Mouse (Mus musculus) cerebellum, adult 8-10 months (tissue): Measurements from ENCODE around the gene Tnip2.

Source experiments
- DNase-seq: peaks from one replicate; pipeline ENCODE4 v3.0.0; 2022

Gene Tnip2

GRCm38 (mm10) chr5:34513466-34514217 is at the start of gene Tnip2:
Gene Tnip2 (minus strand): TSS chr5:34513991.
- peak; percentile 62 for DNase-seq

DNA sequence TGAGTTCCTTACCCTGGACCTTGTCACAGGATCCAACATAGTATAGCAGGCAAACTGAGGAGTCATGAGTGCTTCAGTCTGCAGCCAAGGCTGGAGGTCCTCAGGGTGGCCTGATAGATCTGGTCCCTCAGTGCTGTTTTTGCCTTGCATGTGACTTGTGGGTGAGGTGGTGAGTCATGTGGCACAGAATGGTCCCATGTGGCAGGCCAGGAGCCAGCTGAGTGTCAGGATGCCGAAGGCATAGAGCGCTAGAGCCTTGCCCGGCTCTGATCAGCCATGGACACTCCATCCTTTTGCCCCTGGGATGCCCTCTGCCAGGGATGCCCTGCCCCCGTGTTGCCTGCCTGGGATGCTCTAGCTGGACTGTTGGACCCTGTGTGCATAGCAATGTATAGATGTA is 38.0 kb upstream of the Tnip2 start:
- DNase-seq, result no peak

- peak; percentile 5 for DNase-seq
Measured at GRCm38 (mm10) chr5:34550251-34550650, 36.5 kb upstream of the Tnip2 start.

DNA sequence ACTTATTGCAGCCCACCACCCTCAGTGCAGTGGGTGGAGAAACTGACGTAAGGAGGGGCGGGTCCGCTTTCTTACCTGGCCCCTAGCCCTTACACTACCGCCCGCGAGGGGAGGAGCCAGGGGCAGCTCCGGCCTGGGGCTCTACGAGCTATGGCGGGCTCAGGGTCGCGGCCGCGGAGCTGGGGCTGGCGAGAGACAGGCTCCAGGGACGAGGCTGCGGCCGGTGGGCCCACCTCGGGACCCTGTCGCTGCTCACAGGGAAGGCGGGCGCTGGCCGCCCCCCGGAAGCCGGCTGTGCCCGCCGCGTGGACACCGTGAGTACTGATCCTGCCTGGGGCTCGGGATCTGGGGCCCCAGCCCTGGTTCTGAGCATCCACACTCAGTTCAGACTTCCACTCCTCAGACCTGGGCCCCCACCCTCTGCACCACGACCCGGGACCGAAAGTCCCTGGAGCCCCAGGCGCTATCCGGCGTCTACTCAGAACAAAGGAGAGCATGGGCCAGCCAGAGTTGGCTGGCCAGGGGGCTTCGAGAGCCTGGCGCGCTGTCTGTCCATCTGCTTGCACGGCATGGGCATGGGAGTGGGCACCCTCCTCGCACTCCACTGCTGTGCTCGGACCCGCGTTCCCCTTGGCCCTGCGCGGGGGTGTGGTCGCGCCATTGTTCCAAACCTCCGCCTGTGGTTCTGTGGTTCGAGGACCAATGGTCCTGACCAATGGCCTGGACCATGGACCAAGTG is 35.9 kb upstream of the Tnip2 start:
- peak; percentile 16 for DNase-seq

GRCm38 (mm10) chr5:34549135-34549482 is 35.3 kb upstream of the Tnip2 start:
- DNase-seq, result peak; percentile 7

DNA sequence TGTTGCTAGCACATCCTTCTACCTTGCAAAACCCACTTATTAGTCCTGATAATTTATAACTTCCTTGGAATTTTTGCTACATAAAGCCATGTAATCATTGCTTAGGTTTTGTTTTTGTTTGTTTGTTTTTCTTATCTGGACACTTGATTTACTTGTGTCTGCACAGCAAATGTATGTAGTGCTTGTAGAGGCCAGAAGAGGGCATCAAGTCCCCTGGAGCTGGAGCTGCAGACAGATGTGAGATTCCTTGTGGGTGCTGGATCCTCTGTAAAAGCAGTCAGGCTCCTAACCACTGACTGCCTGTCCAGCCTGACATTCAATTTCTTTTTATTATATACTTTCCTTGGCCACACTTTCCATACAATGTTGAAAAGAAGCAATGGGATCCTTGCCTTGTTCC is 33.6 kb upstream of the Tnip2 start:
- DNase-seq, result peak; percentile 11

- DNase-seq, result no peak
Measured at GRCm38 (mm10) chr5:34543114-34543513, 29.3 kb upstream of the Tnip2 start.

DNA sequence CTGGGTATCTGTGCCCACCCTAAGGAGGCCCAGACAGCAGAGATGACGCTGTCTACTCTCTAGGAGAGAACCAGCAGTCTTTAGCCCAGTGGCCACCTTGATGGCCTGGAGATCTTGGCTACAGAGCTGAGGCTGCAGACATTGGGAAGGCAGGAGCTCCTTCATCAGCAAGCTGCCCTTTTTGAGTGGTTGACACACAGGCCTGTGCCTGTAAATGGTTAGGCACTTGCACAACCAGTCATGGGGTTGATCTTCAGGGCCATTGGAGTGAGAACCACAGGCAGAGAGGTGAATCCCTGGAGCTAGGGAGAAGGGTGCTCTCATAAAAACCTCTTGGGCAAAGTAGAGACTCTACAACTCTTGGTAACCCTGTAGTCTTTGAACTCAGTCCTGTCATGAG is 28.4 kb upstream of the Tnip2 start:
- no peak for DNase-seq

GRCm38 (mm10) chr5:34539121-34539520 is 25.3 kb upstream of the Tnip2 start:
- DNase-seq, result no peak

- no peak for DNase-seq
Measured at GRCm38 (mm10) chr5:34538527-34538926, 24.7 kb upstream of the Tnip2 start.

DNA sequence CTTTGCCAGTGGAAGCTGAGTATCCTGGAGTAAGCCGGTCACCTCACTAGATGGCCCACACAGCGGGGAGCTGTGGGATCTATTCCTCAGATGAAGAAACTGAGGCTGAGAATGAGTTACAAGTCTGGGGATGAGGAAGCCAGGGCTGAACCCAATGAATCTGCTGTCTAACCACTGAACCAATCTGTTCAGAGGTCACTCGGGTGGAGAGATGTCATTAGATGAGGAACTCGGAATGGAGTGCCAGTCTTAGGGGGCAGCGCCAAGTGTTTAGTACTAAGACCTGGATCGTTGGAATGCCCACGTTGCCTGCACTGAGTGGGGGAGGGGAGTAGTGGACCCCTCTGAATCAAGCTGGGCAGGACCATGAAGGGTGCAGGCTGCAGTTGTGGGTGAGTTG is 24.3 kb upstream of the Tnip2 start:
- no peak for DNase-seq

DNA sequence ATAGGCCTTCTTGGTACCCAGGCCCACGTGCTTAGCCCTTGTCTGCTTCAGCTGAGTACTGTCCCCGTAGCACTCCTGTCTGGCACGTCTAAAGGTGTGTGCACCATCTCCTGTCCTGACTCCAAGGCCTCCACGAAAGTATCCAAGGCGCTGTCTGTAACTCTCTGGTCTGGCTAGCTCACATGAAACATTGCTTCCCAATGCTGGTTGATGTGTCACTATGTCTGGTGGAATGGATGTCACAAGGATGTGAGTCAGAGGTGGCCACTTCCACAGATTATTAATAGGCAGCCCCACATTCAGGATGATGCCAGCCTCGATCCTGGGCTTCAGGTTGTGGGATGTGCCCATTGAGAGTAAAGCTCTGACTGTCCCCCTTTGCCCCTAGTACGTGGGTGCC is 22.0 kb upstream of the Tnip2 start:
- no peak for DNase-seq

DNA sequence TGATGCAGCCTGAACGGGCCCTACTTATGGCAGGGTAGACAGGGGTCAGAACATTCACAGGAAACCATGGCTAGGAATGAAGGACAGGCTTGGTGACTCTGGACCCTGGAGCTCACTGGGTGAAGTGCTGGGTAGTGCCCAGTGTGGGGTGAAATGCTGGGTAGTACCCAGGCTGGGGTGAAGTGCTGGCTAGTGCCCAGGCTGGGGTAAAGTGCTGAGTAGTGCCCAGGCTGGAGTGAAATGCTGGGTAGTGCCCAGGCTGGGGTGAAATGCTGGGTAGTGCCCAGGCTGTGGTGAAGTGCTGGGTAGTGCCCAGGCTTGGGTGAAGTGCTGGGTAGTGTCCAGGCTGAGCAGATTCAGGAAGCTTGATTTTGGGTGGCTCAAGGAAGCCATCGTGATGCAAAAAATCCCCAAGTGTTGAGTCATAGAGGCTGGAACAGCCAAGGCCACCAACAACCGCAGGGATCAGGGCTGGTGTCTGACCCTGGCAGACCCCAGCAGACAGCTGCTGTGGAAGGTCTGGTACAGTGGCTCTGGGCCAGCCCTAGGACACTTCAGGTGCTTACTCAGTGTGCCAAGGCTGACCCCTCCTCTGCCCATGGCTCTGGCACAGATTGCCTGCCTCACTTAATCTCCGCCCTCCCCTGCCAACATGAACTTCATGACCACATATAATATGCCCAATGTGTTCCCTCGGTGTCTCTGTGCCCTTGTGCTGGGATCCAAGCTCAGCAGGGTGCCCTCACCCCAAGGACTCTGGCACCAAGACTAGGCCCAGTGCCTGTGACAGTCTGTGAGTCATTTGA is 21.2 kb upstream of the Tnip2 start:
- no peak for DNase-seq

GRCm38 (mm10) chr5:34533820-34534219 is 20.0 kb upstream of the Tnip2 start:
- no peak for DNase-seq

DNA sequence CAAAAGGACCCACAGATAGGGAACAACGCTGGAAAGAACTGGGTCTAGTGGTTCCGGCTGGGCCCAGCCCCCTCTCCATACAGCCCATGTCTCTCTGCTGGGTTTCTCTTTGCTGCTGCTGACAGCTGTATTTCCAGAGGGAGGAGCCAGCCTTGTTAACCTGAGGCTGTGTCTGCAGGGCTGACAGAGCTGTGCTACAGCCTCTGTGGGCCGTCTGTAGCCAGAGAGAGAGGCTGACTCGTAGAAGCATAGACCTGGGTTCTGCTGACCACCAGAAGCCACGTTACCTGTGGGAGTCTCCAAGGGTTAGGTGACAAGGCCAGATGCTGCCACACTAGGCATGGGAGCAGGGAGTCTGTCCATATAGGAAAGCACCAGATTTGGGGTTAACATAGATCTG is 19.3 kb upstream of the Tnip2 start:
- no peak for DNase-seq

DNA sequence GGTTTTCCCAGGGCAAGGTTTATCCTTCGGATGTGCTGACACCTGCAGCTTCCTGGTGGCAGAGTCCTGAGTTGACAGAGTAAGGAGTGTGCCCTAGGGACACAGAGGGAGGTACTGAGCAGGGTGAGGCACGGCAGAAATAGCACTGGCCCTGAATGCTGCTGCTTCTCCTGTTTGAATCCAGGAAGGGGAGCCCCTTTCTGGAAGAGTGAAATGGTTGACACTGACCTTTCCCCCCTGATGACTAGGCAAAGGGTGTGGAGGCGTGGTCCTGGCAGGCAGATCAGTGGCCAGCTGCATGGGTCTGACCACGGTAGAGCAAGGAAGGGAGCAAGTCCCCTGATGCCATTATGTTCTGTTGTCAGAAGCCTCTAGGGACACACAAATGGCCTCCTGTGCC is 16.9 kb upstream of the Tnip2 start:
- no peak for DNase-seq

DNA sequence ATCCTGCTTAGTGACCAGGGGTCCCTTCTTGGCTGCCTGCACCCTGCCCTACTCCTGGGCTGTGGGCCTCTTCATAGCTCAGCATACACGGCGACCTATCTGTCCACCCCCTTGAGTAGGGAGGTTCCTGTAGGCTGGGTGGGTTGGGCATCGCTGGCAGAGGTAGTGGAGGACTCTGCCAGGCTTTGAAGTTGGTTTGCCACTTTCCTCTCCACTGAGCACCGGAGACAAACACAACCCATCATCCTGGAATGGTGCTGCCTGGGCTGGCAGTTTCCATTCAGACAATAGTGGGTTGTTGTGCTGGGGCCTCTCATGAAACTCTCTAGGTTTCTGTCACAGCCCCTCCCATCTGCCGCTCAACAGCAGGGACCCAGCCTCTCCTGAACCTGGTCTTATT is 16.3 kb upstream of the Tnip2 start:
- DNase-seq, result no peak

DNA sequence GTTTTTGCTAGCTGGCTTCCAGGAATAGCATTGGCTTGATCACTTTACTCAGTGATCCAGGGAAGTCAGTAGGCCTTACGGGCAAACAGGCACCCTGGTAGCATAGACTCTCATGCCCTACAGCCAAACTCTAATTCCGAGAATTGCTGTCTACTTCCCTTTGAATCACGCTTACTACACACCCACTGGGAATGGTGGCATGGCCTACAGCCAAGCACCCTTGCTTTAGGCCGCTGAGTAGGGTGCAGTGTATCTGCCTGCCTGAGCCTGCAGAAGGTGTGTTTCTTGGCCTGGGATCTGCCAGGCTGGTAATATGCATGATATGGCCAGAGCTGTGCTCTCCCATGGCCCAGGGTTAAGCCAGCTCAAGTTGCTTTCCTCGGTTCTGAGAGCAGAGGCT is 14.9 kb upstream of the Tnip2 start:
- DNase-seq, result no peak

GRCm38 (mm10) chr5:34527352-34527751 is 13.6 kb upstream of the Tnip2 start:
- DNase-seq, result no peak

DNA sequence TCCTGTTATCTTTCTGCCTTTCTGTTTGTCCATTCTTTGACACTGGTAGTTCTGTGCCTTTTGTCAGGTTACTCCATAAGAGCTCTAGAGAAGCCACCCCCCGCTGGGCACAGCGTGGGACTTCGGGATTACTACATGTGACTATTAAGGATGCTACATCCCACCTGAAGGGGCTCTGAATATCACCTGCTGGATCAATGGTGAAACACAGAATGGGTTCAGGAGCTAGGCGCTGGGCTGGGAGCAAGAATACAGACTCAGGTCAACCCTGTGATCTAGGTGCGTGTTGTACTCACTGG is 12.6 kb upstream of the Tnip2 start:
- DNase-seq, result no peak

DNA sequence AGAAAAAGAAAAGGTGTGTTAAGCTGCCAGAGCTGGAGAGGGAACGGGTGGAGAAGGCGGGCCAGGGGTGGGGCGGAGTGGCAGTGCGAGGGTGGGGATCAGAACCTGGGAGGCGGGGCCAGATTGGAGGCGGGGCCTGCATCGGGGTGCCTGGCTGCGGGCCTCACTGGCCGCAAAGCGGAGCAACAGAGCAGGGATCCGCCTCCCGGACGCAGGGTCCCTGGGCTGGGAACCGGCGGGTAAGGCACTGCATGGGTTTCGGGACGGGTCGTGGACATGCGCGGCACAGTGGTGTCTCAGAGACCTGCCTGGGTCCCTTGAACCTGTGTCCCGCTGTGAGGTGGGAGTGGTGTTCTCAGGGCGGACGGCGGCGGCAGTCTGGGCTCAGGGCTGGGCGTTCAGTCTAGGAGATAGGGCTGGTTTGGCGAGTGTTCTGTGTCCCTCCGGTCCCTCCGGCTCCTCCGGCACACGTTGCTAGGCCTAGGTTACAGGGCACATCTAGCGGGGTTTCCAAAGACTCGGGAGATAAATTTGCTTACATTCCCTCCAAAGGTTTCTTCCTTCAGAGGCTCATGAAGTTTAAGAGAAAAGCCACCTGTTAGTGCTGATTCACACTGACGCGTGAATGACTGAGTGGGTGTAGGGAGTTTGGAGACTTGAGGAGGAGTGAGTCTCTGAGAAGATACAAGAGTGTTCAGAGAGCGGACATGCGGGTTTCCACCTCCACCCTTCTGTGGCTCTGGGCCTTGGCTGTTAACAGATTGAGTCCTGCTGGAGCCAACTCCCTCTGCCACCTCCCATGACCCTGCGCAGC is 12.1 kb upstream of the Tnip2 start, which contains the start of gene Sh3bp2:
Gene Sh3bp2, plus strand, starts transcription at position 176 of the 814 bp plus-strand sequence.
- peak; percentile 82 for DNase-seq

DNA sequence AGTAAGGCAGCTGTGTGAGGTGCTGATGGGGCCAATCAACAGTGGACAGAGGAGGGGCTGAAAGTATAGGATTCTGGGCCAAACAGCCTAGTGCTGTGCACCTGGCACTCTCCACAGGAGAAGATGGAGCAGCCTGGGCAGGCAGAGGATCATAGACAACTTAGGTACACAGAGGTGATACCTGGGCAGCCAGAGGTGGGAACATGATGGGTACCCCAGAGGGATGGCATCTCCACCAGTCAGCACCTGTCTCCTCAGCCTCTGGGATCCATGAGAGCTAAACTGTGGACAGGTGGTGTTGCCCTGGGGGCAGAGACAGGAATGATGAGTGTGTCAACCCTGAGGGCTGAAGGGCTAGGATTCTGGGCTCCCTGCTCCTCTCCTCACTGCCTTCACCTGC is 10.7 kb upstream of the Tnip2 start:
- no peak for DNase-seq

- DNase-seq, result no peak
Measured at GRCm38 (mm10) chr5:34523958-34524485, 10.2 kb upstream of the Tnip2 start.
